Mouse (Mus musculus) embryo, embryonic 10 days (tissue): Measurements from ENCODE around the gene Tnfrsf13b.

Experiments
- DNase-seq: peaks from one replicate; pipeline ENCODE4 v3.0.0-alpha.2; 2015; ENCODE audit warnings: low spot score

Tnfrsf13b gene

GRCm38 (mm10) chr11:61126606-61127355 lies at the start of gene Tnfrsf13b:
Gene Tnfrsf13b, plus strand, starts transcription at chr11:61126755.
- no peak for DNase-seq

- DNase-seq = no peak
These were observed 44.9 kb upstream of the Tnfrsf13b start for GRCm38 (mm10) chr11:61081624-61082023.

- no peak for DNase-seq
These were observed 36.4 kb upstream of the Tnfrsf13b start for GRCm38 (mm10) chr11:61090195-61090594.

GRCm38 (mm10) chr11:61091192-61091591 lies 35.4 kb upstream of the Tnfrsf13b start:
- no peak for DNase-seq

GRCm38 (mm10) chr11:61091642-61092262 lies 34.8 kb upstream of the Tnfrsf13b start:
- peak; percentile 87 for DNase-seq

GRCm38 (mm10) chr11:61098046-61098445 lies 28.5 kb upstream of the Tnfrsf13b start:
- DNase-seq = no peak

GRCm38 (mm10) chr11:61102397-61103339 lies 23.9 kb upstream of the Tnfrsf13b start:
- no peak for DNase-seq

GRCm38 (mm10) chr11:61104241-61104901 lies 22.2 kb upstream of the Tnfrsf13b start:
- DNase-seq = peak; percentile 95

GRCm38 (mm10) chr11:61108911-61109361 lies 17.6 kb upstream of the Tnfrsf13b start:
- no peak for DNase-seq

- no peak for DNase-seq
These were observed 16.8 kb upstream of the Tnfrsf13b start for GRCm38 (mm10) chr11:61109707-61110106.

- DNase-seq = no peak
These were observed 16.4 kb upstream of the Tnfrsf13b start for GRCm38 (mm10) chr11:61110113-61110512.

- no peak for DNase-seq
These were observed 15.6 kb upstream of the Tnfrsf13b start for GRCm38 (mm10) chr11:61110928-61111327.

- no peak for DNase-seq
These were observed 15.1 kb upstream of the Tnfrsf13b start for GRCm38 (mm10) chr11:61111472-61111871.

GRCm38 (mm10) chr11:61112323-61112995 lies 14.1 kb upstream of the Tnfrsf13b start:
- no peak for DNase-seq

- DNase-seq = no peak
These were observed 10.3 kb upstream of the Tnfrsf13b start for GRCm38 (mm10) chr11:61116226-61116625.

- no peak for DNase-seq
These were observed 6.5 kb upstream of the Tnfrsf13b start for GRCm38 (mm10) chr11:61119996-61120583.

- DNase-seq = no peak
These were observed 4.2 kb upstream of the Tnfrsf13b start for GRCm38 (mm10) chr11:61122283-61122768.

GRCm38 (mm10) chr11:61122769-61123288 lies 3.7 kb upstream of the Tnfrsf13b start:
- no peak for DNase-seq

- no peak for DNase-seq
These were observed 2.7 kb upstream of the Tnfrsf13b start for GRCm38 (mm10) chr11:61123886-61124285.

GRCm38 (mm10) chr11:61125970-61126369 lies 585 bp upstream of the Tnfrsf13b start:
- DNase-seq = no peak
